Mouse (Mus musculus) CH12F3 (cell line): Measurements from ENCODE around the gene Cd80.

Source experiments
- in situ Hi-C: fragments of 300-500 bp; cut with MboI; formaldehyde crosslinking; loops from 2 replicates; pipeline ENCODE4 v1.14.3; 2020; ENCODE audit warnings: low sequenced_read_pairs

Cd80 gene

GRCm38 (mm10) chr16:38447366-38447765, 8.0 kb upstream of the Cd80 start:
- in situ Hi-C loops: no loop called here

GRCm38 (mm10) chr16:38448458-38448857, 6.9 kb upstream of the Cd80 start:
- in situ Hi-C loops: no loop called here

GRCm38 (mm10) chr16:38450707-38451106, 4.7 kb upstream of the Cd80 start:
- in situ Hi-C loops: no loop called here

GRCm38 (mm10) chr16:38451421-38452205, 3.7 kb upstream of the Cd80 start:
- in situ Hi-C loops: no loop called here

GRCm38 (mm10) chr16:38452442-38453202, 2.7 kb upstream of the Cd80 start, which contains the start of gene Adprh:
Gene Adprh (minus strand): TSS chr16:38452703.
- in situ Hi-C loops: no loop called here

GRCm38 (mm10) chr16:38453203-38453553, 2.2 kb upstream of the Cd80 start:
- in situ Hi-C loops: no loop called here

GRCm38 (mm10) chr16:38453952-38454351, 1.4 kb upstream of the Cd80 start:
- in situ Hi-C loops: no loop called here

GRCm38 (mm10) chr16:38454533-38455254, 667 bp upstream of the Cd80 start:
- in situ Hi-C loops: no loop called here

GRCm38 (mm10) chr16:38456812-38457567, 1.6 kb downstream of the Cd80 start:
- in situ Hi-C loops: no loop called here

- in situ Hi-C loops: no loop called here
Measured at GRCm38 (mm10) chr16:38458600-38459280, 3.4 kb downstream of the Cd80 start.

GRCm38 (mm10) chr16:38459990-38460389, 4.6 kb downstream of the Cd80 start:
- in situ Hi-C loops: loop anchor here (10.0 kb wide), 1 partner anchor 115 kb away; the partner anchor contains the start of genes Cox17, Gm21987 and Maats1

- in situ Hi-C loops: loop anchor here (10.0 kb wide), 1 partner anchor 117 kb away; the partner anchor contains the start of genes Cox17, Gm21987 and Maats1
Measured at GRCm38 (mm10) chr16:38461749-38462148, 6.4 kb downstream of the Cd80 start.

- in situ Hi-C loops: loop anchor here (10.0 kb wide), 1 partner anchor 117 kb away; the partner anchor contains the start of genes Cox17, Gm21987 and Maats1
Measured at GRCm38 (mm10) chr16:38462161-38462560, 6.8 kb downstream of the Cd80 start.

- in situ Hi-C loops: loop anchor here (10.0 kb wide), 1 partner anchor 119 kb away; the partner anchor contains the start of genes Cox17, Gm21987 and Maats1
Measured at GRCm38 (mm10) chr16:38463305-38463704, 7.9 kb downstream of the Cd80 start.

- in situ Hi-C loops: loop anchor here (10.0 kb wide), 1 partner anchor 121 kb away; the partner anchor contains the start of genes Cox17, Gm21987 and Maats1
Measured at GRCm38 (mm10) chr16:38466089-38466488, 10.7 kb downstream of the Cd80 start.

GRCm38 (mm10) chr16:38467091-38467916, 11.9 kb downstream of the Cd80 start:
- in situ Hi-C loops: loop anchor here (10.0 kb wide), 1 partner anchor 123 kb away; the partner anchor contains the start of genes Cox17, Gm21987 and Maats1

GRCm38 (mm10) chr16:38467917-38468705, 12.8 kb downstream of the Cd80 start:
- in situ Hi-C loops: loop anchor here (10.0 kb wide), 1 partner anchor 123 kb away; the partner anchor contains the start of genes Cox17, Gm21987 and Maats1

GRCm38 (mm10) chr16:38468706-38469018, 13.3 kb downstream of the Cd80 start:
- in situ Hi-C loops: loop anchor here (10.0 kb wide), 1 partner anchor 124 kb away; the partner anchor contains the start of genes Cox17, Gm21987 and Maats1
